Mouse (Mus musculus) erythroblast, embryonic 14.5 days (primary cell): Measurements from ENCODE around the gene Begain. TPM values are rescaled to one million over a fixed set of nuclear protein-coding genes. Genes with fewer than 3 reads are reported as not detected.

Source experiments
- H3K27me3 ChIP-seq: 2 replicates; pipeline ENCODE4 v1.6.1; 2012; ENCODE audit warnings: inconsistent platforms; ENCODE audit not compliant: control insufficient read depth
- H3K36me3 ChIP-seq: 2 replicates; pipeline ENCODE4 v1.6.1; 2012; ENCODE audit warnings: mild to moderate bottlenecking, inconsistent platforms; ENCODE audit not compliant: control insufficient read depth
- H3K4me1 ChIP-seq: 2 replicates; pipeline ENCODE4 v1.6.1; 2012; ENCODE audit warnings: inconsistent platforms; ENCODE audit not compliant: control insufficient read depth
- H3K4me3 ChIP-seq: replicated peaks from 2 replicates; pipeline ENCODE3; 2012; ENCODE audit warnings: moderate library complexity, mild to moderate bottlenecking, inconsistent platforms
- H3K9me3 ChIP-seq: 2 replicates; pipeline ENCODE4 v1.6.1; 2012; ENCODE audit warnings: low read length, inconsistent platforms, mixed read lengths; ENCODE audit not compliant: control insufficient read depth
- GATA1 ChIP-seq: IDR thresholded peaks from 2 replicates; pipeline ENCODE4 v1.6.1; 2012; ENCODE audit warnings: low read length, inconsistent platforms, mixed read lengths
- TAL1 ChIP-seq: IDR thresholded peaks from 3 replicates; pipeline ENCODE4 v1.6.1; 2012; ENCODE audit warnings: low read length, inconsistent platforms, mixed read lengths
- polyA plus RNA-seq: library from polyadenylated mRNA; stranded (reverse); fragments of >175 nt; gene quantifications from 2 replicates; pipeline ENCODE4 v1.2.3, GENCODE M21; 2012

Gene Begain
- polyA plus RNA-seq, 1 experiment: not detected

DNA sequence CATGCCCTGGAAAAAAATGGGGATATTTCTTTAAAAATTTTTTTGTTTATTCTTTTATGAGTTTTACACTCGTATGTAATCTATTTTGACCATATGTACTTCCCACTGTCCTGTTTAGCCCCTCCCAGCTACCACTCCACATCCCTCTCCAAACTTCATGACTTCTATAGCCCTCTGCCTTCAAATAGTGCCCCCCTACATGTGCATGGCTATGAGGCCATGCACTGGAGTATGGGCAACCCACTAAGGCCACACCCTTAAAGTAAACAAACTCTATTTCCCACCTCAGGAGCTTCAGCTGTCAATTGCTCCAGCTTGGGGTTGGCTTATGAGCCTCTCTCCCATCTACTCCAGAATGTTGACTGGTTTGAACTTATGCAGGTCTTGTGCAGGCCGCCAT, 18.1 kb upstream of the Begain start:
- peaks cover 22% of the 10 kb centered on the region for H3K9me3 ChIP-seq
- no peaks in the 10 kb centered on the region for H3K36me3 ChIP-seq
- H3K4me1 ChIP-seq: no peaks in the 10 kb centered on the region
- no peak overlapping the region for H3K4me3 ChIP-seq
- H3K27me3 ChIP-seq: no peaks in the 10 kb centered on the region
- TF ChIP-seq GATA1 (no peak), TAL1 (no peak)

DNA sequence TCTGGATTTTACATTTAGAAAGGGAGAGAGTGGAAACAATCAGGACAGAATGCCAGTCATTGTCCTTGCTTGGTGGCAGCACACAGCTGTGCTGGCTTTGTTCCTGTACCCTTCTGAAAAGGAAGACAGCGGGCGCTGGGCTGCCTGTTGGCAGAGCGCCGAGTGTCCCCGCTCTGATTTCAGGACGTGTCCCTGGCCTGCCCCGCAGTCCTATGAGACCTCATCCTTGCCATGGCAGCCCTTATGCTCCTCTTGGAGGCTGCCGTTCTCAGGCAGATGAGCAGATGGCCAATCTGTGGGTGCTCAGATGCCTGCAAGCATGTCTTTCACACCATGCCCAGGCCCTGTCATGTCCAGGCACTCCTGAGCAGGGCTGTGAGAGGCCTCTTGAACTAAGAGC, 17.7 kb upstream of the Begain start:
- Histone ChIP-seq H3K4me3 (no peak overlapping the region), H3K36me3 (no peaks in the 10 kb centered on the region), H3K27me3 (no peaks in the 10 kb centered on the region), H3K9me3 (peaks cover 19% of the 10 kb centered on the region), H3K4me1 (no peaks in the 10 kb centered on the region)
- TF ChIP-seq TAL1: no peak
- no peak for TF ChIP-seq GATA1

DNA sequence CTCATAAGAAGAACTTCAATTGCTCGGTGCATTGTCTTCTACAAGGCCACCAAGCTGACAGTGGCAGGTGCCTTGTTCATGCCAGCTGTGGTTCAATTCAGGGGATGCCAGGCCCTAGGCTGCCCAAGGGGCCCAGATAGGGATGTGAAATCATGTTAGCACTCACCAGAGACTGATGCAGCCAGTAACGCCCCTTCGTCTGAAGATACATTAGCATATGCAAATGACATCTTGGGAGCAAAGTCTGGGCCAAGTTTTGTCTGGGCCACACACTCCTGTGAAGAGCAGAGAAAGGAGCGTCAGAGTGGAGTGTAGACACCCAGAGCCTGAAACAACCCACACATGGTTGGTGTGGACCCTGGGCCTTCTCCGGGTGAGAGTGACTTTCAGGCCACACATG, 17.0 kb upstream of the Begain start:
- no peak for TF ChIP-seq TAL1
- TF ChIP-seq GATA1: no peak
- Histone ChIP-seq H3K36me3 (no peaks in the 10 kb centered on the region), H3K4me3 (no peak overlapping the region), H3K9me3 (peaks cover 13% of the 10 kb centered on the region), H3K4me1 (no peaks in the 10 kb centered on the region), H3K27me3 (no peaks in the 10 kb centered on the region)

DNA sequence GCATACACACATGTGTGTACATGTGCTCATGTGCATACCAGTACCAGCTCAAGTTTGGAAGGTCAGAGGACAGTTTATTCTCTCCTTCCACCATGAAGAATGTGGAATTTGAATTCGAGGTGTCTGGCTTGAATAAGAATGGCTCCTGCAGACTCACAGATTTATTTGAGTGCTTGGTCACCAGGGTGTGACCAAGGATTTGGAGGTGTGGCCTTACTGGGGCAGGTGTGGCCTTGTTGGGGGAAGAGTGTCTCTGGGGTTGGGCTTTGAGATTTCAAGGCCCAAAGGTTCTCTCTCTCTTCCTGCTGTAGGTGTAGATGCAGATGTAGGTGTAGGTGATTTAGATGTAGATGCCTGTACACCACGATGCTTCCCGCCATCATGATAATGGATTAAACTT, 15.5 kb upstream of the Begain start:
- Histone ChIP-seq H3K4me3 (no peak overlapping the region), H3K9me3 (peaks cover 8% of the 10 kb centered on the region; the same call in 1 of the 2 replicates), H3K36me3 (no peaks in the 10 kb centered on the region), H3K4me1 (no peaks in the 10 kb centered on the region), H3K27me3 (no peaks in the 10 kb centered on the region)
- TF ChIP-seq GATA1: no peak
- TF ChIP-seq TAL1: no peak

DNA sequence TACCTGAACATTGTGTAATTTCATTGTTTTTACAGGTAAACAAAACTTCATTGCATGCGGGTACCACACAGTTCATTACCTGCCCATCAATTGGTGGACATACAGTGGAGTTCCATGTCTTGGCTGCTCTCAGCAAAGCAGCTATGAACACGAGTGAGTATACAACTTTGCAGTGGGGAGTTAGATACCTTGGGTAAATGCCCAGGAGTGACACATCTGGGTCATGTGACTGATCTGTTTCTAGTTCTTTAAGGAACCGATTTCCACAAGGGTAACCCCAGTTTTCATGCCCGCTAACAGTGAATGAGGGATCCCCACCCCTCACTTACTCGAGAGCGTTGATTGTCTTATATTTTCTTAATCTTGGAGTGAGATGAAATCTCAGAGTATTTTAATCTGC, 9.0 kb upstream of the Begain start:
- TF ChIP-seq TAL1 (no peak), GATA1 (no peak)
- no peaks in the 10 kb centered on the region for H3K4me1 ChIP-seq
- no peak overlapping the region for H3K4me3 ChIP-seq
- 0 out of 2 replicates have a peak, but pooled peaks cover 2% of the 10 kb centered on the region for H3K9me3 ChIP-seq
- no peaks in the 10 kb centered on the region for H3K36me3 ChIP-seq
- no peaks in the 10 kb centered on the region for H3K27me3 ChIP-seq

DNA sequence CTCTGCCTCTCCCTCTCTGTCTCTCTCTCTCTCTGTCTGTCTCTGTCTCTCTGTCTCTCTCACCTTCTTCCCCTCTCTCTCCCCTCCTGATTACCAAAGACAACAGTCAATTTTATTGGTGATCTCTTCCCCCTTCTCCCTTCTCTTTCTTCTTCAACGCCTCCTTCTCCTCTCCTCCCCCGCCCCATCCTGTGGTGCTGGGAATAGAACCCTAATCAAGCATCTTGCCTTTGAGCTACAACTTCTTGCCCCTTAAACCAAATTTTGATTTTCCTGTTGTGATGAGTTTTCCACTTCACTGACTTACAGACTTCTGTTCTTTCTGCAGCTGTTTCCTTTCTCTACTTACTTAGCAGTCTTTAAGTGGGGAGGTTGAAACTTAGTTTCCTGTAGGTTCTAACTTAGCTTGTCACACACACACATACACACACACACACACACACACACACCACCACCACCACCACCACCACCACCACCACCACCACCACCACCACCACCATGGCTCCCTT, 6.8 kb upstream of the Begain start:
- no peak overlapping the region for H3K4me3 ChIP-seq
- TF ChIP-seq TAL1: no peak
- TF ChIP-seq GATA1: no peak
- no peaks in the 10 kb centered on the region for H3K4me1 ChIP-seq
- no peaks in the 10 kb centered on the region for H3K9me3 ChIP-seq
- H3K36me3 ChIP-seq: no peaks in the 10 kb centered on the region
- no peaks in the 10 kb centered on the region for H3K27me3 ChIP-seq

DNA sequence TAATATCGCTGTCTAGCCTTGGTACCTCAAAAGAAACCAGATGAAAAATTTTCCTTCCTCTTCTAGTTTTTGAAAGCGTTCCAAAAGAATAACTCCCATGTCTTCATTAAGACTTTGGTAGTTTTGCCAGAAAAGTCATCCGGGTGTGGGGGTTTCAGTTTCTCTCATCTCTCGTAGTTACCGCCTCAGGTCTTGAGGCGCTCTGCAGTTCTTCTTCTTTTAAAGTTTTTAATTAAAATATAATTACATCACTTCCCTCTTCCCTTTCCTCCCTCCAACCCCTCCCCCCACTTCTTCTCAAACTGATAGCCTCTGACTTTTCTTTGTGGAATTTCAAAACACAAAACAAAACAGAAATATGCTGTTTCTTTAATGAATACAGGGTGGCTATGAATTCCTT, 6.1 kb upstream of the Begain start:
- TF ChIP-seq TAL1 (no peak), GATA1 (no peak)
- Histone ChIP-seq H3K4me3 (no peak overlapping the region), H3K27me3 (no peaks in the 10 kb centered on the region; the same call in 1 of the 2 replicates), H3K36me3 (no peaks in the 10 kb centered on the region), H3K9me3 (no peaks in the 10 kb centered on the region), H3K4me1 (no peaks in the 10 kb centered on the region)

DNA sequence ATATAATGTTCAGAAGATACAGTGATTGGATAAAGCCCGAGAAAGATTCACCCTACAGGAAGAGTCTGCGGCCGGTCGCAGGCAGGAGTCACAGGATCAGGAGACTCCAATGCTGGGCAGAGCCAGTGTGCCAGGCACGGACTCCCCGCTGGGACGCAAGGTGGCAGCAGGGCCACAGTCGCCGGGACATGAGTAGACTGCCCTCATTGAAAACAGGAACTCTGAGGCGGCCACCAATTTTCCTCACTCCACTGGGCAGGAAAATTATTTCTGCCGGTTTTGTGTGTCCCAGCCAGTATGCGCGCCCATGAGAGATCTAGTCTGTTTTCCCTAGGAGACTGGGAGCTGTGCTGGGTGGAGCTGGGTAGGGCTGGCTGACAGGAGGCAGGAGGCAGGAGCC, 3.2 kb upstream of the Begain start:
- H3K4me1 ChIP-seq: 0 out of 2 replicates have a peak, but pooled peaks cover 2% of the 10 kb centered on the region
- no peak overlapping the region for H3K4me3 ChIP-seq
- TF ChIP-seq TAL1 (no peak), GATA1 (no peak)
- H3K36me3 ChIP-seq: no peaks in the 10 kb centered on the region
- no peaks in the 10 kb centered on the region for H3K9me3 ChIP-seq
- H3K27me3 ChIP-seq: peaks cover 18% of the 10 kb centered on the region

DNA sequence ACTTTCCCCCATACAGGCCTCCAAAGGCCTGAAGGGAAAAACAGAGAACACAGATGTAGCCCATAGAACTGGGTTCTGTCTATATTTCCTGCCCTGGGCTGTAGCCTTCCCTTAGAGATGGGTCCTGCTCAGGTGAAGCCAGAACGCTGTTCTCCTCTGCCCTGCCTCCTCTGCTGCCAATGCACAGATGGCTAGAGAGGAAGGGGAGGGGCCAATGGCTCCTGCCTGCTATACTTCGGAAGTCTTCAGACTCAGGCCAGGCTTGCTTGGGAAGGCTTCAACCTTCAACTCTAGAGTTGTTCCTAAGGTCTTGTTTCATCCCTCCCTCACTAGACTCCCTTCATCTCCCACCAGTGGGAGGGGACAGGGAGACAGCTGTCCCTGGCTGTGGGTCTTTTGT, 1.7 kb upstream of the Begain start:
- H3K4me1 ChIP-seq: 0 out of 2 replicates have a peak, but pooled peaks cover 2% of the 10 kb centered on the region
- no peak overlapping the region for H3K4me3 ChIP-seq
- H3K27me3 ChIP-seq: peaks cover 18% of the 10 kb centered on the region
- H3K36me3 ChIP-seq: no peaks in the 10 kb centered on the region
- TF ChIP-seq TAL1 (no peak), GATA1 (no peak)
- no peaks in the 10 kb centered on the region for H3K9me3 ChIP-seq

DNA sequence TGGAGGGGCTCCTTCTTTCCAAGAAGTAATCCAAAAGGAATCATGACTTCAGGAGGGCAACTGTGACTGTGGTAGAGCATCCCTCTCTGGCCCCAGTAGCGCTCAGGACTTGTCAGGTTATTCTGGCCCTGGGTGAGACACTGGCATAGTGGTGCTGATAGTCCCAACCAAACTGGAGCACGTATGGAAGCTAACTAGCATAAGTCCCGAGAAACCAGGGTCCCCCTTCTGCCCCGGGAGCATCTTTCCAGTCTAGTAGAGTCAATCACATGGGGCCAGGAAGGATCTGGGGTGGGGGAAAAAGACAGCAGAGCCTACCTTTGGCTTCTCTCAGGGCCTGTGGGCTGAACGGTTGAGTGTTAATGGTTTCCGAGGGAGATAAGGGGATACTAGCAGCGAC, 721 bp upstream of the Begain start:
- no peak for TF ChIP-seq TAL1
- no peak for TF ChIP-seq GATA1
- Histone ChIP-seq H3K36me3 (no peaks in the 10 kb centered on the region), H3K4me3 (no peak overlapping the region), H3K27me3 (peaks cover 18% of the 10 kb centered on the region), H3K9me3 (no peaks in the 10 kb centered on the region), H3K4me1 (0 out of 2 replicates have a peak, but pooled peaks cover 2% of the 10 kb centered on the region)
